Mouse (Mus musculus): ENCODE measurements around the gene Tle6. TPM values are rescaled to one million over a fixed set of nuclear protein-coding genes. Genes with fewer than 3 reads are reported as not detected.

The Tle6 gene
- total RNA-seq, 4 experiments from 2014 or later = 5.0 to 7.3 (median 5.9) TPM

DNA sequence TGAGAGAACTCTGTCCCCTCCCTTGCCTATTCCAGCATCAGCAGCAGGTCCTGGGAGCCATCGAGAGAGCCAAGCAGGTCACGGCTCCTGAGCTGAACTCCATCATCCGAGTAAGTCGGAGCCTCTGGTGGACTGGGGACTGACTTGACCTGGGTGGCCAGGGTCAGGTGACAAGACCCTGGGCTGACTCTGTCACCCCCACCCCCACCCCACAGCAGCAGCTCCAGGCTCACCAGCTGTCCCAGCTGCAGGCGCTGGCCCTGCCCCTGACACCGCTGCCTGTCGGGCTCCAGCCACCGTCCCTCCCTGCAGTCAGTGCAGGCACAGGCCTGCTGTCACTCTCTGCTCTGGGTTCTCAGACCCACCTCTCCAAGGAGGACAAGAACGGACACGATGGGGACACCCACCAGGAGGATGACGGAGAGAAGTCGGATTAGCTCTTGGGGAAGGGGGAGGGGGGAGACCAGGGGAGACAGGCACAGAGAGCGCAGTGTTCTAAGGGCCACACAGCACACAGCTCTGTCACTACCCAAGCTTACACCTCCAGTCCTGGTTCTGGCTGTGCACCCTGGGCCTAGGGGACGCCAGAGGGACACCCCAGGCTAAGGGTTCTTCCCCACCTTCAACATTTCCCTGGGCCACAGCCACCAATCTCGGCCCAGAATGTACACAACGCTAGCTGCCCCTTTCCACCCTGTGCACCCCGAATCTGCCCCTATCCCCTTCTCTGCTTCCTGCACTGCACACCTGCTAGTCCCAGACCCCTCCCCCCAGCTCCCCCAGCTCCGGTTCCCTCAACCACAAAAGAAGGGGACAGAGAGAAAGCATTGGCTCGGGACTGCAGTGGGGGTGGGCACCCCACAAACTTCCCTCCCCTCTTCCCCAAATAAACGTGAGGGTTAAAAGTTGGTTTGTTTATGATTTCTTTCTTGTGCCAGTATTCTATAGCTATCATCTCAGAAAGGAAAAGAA, 35.3 kb downstream of the Tle6 start:
- DNase-seq (ENCODE audit: low spot score in 2 of 2) = no peak

DNA sequence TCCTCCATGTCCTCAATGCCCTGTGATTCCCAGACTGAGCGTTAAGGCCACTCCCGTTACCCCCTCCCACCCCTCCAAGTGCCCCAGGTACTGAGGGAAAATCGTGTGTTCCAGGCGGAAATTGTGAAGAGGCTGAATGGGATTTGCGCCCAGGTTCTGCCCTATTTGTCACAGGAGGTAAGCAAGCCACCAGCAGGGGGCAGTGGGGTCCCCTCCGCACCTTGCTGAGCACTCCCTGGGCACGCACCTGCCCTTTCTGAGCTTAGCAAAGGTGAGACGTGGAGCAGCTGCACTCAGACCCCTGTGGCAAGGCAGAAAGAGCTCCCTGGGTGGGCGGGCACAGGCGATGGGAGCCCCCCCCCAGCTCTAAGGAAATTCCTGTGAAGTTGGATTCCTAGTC, 36.1 kb downstream of the Tle6 start:
- DNase-seq (ENCODE audit: low spot score in 2 of 2) = no peak

DNA sequence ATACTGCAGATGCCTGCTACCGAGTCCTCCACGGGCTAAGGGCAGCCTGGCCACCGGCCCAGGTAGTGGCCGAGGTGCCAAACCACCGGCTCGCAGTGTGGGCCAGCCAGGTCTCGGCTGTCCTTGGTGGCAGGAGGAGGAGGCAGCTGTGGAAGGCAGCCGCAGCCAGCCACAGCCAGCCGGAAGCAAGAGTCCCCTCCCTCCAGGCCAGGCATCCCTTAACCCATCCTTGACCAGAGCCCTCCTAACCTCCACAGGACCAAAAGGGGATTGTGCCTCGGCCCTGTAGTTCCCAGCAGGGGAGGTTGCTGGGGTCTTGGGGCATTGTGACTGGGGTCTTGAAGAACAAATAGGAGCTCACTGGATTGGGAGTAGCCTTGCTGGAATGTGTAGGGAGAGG, 36.7 kb downstream of the Tle6 start:
- DNase-seq (ENCODE audit: low spot score in 2 of 2) = no peak

DNA sequence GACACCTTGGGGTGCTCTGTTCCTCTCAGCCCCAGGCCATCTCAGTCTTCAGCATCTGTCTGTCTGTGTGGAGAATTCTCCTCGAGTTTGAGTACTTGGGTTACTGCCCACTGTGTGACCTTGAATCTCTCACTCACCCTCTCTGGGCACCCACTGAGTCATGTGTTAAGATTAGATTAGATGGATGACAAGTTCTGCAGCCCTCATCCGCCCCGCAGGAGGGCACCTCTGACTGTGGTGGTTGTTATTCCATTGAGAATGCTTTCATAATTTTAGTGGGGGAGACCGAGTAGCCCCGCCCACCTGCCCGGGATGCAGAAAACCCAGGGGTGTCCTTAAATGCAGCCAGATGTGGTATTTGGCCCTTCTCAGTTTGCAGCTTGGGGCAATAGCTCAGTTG, 37.4 kb downstream of the Tle6 start:
- DNase-seq (ENCODE audit: low spot score in 2 of 2) = no peak

DNA sequence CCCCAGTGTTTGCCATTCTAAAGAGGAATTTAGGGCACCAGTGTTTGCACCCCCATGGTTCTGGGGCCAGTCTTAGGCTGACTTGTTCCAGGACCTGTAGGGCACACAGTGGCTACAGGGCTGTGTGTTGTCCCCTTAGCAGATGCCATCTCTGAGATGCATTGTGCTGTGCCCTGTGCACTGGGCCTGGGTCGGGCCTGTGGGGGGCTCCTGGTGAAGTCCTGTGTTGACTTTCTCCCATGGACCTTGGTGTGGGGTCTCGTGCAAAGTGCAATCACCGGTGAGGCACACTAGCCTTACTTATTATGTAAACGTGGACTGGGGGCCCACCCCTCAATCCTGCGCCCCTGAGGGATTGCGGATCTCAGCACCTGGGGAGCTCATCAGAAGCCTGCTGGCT, 38.5 kb downstream of the Tle6 start:
- DNase-seq (ENCODE audit: low spot score in 2 of 2) = no peak

DNA sequence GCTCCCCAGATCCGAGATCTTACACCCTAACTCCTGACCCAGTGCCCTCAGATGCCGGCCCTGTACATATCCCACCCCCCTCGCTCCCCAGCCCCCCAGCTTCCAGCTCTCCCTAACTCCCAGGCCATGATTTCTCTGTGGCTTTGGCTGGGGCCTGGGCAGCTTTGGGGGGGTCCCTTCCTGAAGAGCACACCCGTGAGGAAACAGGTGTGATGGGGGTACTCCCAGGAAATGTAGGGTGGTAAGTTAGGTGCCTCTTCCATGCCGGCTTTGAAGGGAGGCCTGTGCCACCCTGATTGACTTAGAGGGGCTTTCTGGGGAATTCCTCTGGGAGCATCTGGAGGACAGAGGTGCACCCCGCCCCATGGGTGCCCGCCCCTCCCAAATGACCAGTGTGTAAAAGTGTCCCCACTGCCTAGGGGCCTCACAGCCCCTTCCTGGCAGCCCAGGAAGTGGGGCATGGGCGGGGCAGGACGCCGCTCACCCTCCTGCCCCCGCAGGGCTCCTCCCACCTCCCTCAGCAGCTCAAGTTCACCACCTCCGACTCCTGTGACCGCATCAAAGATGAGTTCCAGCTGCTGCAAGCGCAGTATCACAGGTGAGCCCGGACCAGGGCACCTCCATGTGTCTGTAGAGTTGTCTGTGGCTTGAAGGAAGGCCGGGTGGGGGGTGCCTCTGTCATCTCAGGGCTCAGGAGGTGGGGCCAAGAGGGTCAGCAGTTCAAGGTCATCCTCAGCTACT, 40.0 kb downstream of the Tle6 start:
- DNase-seq (ENCODE audit: low spot score in 2 of 2) = no peak

DNA sequence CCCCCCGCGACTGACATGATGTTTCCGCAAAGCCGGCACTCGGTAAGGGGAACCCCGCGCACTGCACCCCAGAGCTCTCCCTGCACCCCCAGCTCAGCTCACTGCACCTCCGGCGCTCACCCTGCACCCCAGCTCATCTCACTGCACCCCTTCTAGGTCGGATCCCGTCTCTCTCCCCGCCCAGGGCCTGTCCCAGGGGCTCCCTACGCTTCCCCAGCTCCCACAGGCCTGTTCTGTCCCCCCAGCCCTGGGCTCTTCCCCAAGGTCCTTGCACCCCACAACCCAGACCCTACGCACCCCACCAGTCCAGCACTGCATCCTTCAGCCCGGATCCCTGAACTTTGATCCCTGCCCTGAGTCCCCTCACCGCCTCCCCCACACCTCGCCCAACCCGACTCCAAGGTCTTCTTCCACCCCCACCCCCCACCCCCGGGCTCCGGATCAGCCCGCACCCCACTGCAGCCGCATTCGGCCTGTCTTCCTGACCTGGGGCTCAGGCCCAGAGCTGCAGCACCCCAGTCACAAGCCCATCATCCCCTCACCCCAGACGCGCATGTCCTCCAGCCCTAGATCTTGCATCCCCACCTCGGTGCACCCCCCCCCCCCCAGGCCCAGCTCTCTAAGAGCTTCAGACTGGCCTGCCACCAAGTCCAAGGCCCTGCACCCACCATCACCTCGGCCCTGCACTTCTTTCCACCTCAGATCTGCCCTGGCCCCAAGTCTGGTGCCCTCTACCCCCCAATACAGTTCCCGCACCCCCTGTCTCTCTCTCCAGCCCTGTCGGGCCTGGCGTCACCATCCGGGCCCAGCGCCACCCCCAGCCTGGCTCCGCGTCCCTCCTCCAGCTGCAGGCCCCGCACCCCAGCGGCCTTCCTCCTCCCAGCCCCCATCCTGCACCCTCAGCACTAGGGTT, 41.0 kb downstream of the Tle6 start:
- DNase-seq (ENCODE audit: low spot score in 2 of 2) = peak in 1 of 2 experiments; percentile 68

DNA sequence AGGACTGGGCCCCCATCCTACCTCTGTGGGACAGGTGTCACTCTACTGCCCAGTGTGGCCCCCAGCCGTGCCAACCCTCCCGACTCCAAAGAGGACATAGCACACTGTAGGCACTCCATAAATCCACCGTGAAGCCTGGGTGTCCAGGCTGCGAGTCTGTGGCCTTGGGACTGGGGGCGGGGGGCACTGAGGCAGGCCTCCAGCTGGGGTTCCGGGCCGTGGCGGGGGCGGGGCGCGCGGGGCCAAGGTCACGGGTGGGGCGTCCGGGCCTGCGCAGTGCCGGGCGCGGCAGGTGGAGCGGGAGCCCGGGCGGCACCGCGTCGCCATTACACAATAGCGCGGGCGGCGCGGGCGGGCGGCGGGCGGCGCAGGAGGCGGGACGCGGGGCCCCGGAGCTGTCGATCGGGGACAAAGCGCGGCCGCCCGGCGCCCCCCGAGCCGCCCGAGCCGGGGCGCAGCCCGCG, 41.7 kb downstream of the Tle6 start, which contains the start of gene Aes:
Gene Aes, plus strand, starts transcription at position 326 of the 464 bp plus-strand sequence.
- DNase-seq (ENCODE audit: low spot score in 2 of 2) = peak in 1 of 2 experiments; percentile 64

DNA sequence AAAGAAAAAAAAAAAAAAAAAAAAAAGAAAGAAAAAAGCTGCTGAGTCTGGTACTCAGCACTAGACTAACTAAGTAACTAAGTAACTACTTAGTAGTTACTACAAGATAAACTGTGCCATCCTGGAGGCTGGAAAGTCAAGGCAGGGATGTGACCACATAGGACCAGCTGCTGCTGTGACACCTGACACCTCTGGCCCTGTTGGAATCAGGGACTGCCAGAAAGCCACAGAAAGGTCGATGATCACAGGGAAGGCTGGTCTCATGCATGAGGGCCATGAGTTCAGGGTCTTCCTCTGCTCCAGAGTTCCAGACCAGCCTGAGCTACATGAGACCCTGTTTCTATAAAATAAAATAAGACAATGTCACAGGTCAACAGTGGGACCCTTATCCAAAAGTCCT, 43.4 kb downstream of the Tle6 start:
- DNase-seq (ENCODE audit: low spot score in 2 of 2) = no peak

DNA sequence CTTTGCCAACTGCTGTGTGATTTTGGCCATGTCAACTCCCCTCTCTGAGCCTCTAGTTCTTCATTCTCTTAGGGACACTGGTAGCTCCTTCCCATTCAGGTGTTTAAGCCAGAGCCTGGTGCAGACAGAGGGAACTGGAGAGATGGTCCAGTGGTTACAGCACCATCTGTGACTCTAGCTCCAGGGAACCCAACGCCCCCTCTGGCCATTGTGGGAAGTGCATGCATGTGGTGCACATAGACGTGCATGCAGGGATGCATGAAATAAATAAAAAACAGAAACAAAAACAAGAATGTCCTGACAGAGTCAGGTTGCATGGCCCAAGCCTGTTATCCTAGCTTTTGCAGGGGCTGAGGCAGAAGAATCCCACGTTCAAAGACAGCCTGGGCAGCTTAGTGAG, 44.6 kb downstream of the Tle6 start:
- DNase-seq (ENCODE audit: low spot score in 2 of 2) = no peak

DNA sequence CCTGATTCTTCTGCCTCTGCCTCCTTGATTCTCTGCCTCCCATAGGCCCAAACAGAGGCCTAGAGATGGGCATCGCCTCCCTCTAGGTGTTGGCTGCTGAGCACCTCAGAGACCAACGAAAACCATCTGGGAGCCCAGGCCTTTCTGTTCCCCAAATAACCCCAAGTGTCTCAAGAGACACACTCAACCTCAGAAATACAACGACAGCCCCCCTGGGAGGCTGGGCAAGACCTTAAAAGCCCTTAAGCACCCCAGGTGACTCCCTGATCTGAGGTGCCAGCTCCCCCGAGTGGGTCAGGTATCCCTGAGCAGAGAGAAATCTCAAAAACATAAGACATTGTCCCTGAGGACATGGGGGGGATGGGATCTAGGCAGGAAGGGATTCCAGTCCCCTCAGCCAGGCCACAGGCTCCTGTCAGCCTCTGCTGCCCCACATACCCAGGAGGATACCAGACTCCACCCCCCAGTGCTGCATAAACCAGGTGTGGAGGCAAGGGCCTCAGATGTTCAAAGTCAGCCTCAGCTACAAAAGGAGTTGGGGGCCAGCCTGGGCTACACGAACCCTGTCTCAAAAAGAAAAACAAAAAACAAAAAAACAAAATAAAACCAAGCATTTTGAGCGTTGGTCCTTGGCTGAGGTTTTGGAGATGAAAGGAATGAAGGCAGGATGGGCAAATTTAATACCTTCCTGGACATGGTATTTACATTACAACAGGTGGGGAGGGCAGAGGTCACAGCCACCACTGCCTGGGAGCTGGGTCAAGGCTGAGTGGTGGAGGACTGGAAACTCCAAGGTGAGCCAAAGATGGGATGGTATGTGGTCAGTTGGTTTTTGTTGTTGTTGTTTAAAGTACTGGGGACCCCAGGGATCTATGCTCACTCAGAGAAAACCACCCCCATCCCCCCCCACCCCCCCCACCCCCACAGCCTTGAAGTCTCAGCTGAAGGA, 46.8 kb downstream of the Tle6 start:
- DNase-seq (ENCODE audit: low spot score in 2 of 2) = no peak

DNA sequence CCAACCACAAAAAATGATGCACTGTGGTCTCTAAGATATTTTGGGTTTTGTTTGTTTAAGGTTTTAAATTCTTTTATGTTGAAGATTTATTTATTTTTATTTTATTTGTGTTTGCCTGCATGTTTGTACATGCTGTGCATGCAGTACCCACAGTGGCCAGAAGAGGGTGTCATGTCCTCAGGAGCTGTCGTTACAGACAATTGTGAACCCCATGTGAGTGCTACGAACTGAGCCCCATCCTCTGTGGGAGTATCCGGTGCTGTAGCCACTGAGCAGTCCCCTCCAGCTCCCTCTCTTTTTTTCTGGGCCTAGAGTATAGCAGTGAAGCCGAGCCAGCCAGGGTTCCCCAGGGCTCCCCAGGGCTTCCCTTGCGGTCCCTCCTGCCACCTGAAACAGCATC, 47.6 kb downstream of the Tle6 start:
- no peak for DNase-seq (ENCODE audit: low spot score in 2 of 2)

DNA sequence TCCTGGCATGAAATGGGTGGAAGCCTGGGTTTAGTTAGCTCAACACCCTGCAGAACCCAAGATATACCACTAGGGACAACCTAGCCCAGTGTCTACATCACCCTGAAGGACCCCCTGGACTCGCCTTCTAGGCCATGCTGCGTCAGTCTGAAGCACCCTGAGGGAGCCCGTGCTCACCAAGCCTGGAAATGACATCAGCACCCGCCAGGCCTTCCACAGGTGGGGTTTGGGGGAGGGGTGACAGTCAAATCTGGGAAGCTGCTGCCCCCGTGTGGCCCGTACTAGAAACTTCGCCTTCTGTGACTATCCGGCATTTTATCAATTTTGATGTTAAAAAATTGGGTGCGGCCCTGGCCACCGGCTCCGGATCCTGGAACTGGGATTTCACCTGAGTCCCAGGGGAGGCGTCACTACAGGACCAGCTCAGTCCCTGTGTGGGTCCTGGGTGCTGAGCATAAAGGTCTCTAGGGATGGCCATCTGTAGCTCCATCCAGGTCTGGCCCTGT, 49.2 kb downstream of the Tle6 start:
- DNase-seq (ENCODE audit: low spot score in 2 of 2) = peak; percentile 84

DNA sequence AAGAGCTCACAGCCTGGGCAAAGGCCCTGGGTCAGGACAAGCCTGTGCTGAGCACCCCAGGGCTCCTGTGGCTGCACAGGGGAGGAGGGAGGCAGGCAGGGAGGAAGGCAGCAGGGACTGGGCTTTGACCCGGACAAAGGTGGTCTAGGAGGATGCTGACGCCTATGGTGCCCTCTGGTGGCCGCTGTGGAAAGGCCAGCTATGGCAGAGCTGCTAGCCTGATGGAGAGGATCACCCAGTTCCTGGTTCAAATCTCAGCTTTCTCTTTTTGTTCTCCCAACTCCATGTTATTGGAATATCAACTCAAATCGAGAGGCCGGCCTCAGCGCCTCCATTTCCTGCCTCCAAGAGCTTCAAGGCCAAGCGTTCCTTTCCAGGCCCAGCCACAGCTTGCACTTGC, 50.6 kb downstream of the Tle6 start:
- no peak for DNase-seq (ENCODE audit: low spot score in 2 of 2)

DNA sequence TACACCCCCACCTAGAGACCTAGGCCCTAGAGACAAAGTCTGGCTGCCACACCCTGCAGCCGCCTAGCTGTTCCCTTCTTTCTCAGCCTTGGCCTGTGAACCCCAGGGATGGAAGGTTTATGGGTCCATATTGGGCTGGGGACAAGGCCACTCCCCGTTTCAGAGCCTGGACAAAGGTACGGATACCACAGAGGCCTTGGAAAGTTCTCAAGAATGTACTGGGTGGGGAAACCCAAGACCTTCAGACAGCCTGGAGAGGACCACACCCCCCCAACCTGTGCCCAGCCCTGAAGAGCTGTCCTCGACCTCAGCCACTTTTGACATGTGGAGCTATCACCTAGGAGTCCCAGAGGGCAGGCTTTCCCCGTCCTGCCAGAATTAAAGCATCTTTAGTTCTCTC, 51.9 kb downstream of the Tle6 start:
- DNase-seq (ENCODE audit: low spot score in 2 of 2) = no peak

DNA sequence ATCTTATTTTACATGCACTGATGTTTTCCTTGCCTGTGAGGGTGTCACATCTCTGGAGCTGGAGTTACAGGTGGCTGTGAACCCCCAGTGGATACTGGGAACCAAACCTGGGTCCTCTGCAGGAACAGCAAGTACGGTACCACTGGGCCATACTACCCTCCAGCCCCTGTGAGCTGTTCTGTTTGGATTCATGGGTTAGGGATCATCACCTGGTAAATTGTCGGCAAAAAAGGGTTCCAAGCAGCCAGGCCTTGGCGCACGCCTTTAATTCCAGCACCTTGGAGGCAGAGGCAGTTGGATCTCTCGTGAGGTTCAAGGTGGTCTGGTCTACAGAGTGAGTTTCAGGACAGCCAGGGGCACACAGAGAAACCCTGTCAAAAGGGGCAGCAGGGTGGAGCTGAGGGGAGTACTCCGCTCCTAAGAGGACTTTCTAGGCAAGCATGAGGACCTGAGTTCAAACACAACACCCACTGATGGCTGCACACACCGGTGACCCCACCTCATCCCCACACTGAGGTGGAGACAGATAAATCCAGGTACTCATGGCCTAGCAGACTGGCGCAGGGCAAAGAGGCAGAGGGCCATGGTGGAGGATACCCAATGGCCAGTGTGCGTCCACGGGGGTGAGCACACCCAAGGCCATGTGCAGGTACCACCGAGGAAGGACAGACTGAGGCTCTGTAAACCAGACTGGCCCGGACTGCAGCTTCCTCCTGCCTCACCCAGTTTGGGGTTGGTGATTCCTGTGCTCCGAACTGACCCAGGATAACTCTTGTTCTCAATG, 53.9 kb downstream of the Tle6 start:
- no peak for DNase-seq (ENCODE audit: low spot score in 2 of 2)

DNA sequence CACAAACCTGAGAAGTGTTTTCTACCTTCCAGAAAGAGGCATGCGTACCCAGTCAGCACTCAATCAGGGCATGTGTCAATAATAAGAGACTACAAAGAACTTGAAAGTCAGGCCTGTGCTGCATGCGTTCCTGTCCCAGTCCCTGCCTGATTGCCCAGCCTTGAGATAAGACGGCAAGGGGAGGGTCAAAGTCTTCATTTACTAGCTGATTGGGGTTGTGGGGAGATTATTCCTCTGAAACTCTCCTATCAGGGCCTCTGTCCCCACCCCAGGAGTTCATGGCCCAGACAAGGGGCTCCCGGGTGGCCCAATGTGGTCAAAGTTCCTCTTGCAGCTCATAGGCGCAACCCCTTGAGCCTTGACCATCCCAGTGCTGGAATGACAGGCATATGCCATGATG, 54.5 kb downstream of the Tle6 start:
- DNase-seq (ENCODE audit: low spot score in 2 of 2) = no peak

DNA sequence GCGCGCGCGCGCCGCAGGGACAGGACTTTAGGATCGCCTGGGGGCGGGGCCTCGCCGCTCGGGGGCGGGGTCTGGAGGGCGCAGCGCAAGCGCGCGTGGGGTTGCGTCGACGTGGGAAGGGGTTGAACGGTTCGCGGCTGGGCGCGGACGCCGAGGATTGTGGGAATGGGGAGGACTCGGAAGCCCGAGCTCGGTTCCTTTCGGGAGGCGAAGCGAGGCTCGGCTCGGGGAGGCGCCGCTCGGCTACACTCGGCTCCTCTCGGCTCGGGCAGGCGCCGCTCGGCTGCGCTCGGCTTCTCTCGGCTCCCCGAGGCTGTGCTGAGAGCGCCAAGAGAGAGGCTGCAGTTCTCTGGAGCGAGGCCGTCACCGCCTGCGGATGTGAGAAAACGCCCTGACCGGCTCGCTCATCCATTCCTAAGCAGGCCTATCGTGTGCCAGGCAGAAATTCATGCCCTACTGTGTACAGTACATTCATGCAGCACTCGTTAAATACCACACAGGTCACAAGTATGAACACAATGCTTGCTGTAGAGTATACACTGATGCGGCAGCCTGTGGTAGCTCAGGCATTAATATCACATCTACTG, 55.6 kb downstream of the Tle6 start, which contains the start of gene Gna11:
Gene Gna11, minus strand, starts transcription at position 30 of the 587 bp plus-strand sequence.
- DNase-seq (ENCODE audit: low spot score in 2 of 2) = peak; percentile 99
